Mouse (Mus musculus): ENCODE measurements around the gene Snx5. TPM values are rescaled to one million over a fixed set of nuclear protein-coding genes. Genes with fewer than 3 reads are reported as not detected.

The Snx5 gene
- 104 and 107 TPM in 2 replicates for polyA plus RNA-seq (2016; fragmentation: Nextera tagmentation; extraction: Ambion mirVana)

- H3K4me2 ChIP-seq, result peak within 1 kb of the TSS; percentile 86
- WGBS (ENCODE audit: insufficient replicate concordance), result under 1% methylated on average over 92 of the region's 93 CpGs
- no peaks in the 10 kb centered on the region for H3K9me3 ChIP-seq (replicated peaks)
- peak within 1 kb of the TSS; percentile 94 for H3K27ac ChIP-seq
- H3K36me3 ChIP-seq, result peaks cover 50% of the 10 kb centered on the region
- no peaks in the 10 kb centered on the region for H3K27me3 ChIP-seq (replicated peaks)
- H3K4me1 ChIP-seq, result peaks cover 78% of the 10 kb centered on the region
- peak within 1 kb of the TSS; percentile 93 for H3K4me3 ChIP-seq
- peak within 1 kb of the TSS; percentile 97 for H3K9ac ChIP-seq
- ATAC-seq, result peak; percentile 95
Observed at GRCm38 (mm10) chr2:144270507-144271420, at the start of gene Snx5, which contains the start of gene Mgme1. Snx5 (minus strand) TSS chr2:144270906. Mgme1 (plus strand) TSS chr2:144270663.

- Histone ChIP-seq H3K9me3 (replicated peaks) (no peaks in the 10 kb centered on the region), H3K9ac (no peak overlapping the region), H3K27me3 (replicated peaks) (no peaks in the 10 kb centered on the region), H3K36me3 (no peaks in the 10 kb centered on the region), H3K4me3 (no peak overlapping the region), H3K4me1 (peaks cover 6% of the 10 kb centered on the region; the same call in 1 of the 2 replicates), H3K27ac (no peak overlapping the region), H3K4me2 (no peak overlapping the region)
- ATAC-seq, result no peak
- WGBS (ENCODE audit: insufficient replicate concordance), result 65% methylated on average over 2 of the region's 2 CpGs
Observed at GRCm38 (mm10) chr2:144311372-144311771, 40.7 kb upstream of the Snx5 start.

GRCm38 (mm10) chr2:144310273-144310672 lies 39.6 kb upstream of the Snx5 start:
- no peak overlapping the region for H3K4me2 ChIP-seq
- H3K36me3 ChIP-seq, result no peaks in the 10 kb centered on the region
- H3K9ac ChIP-seq, result no peak overlapping the region
- 54% methylated on average over 5 of the region's 5 CpGs for WGBS (ENCODE audit: insufficient replicate concordance)
- ATAC-seq, result no peak
- H3K9me3 ChIP-seq (replicated peaks), result no peaks in the 10 kb centered on the region
- H3K27ac ChIP-seq, result no peak overlapping the region
- H3K4me3 ChIP-seq, result no peak overlapping the region
- H3K27me3 ChIP-seq (replicated peaks), result no peaks in the 10 kb centered on the region
- H3K4me1 ChIP-seq, result peaks cover 6% of the 10 kb centered on the region; the same call in 1 of the 2 replicates

GRCm38 (mm10) chr2:144308561-144308960 lies 37.9 kb upstream of the Snx5 start:
- H3K27me3 ChIP-seq (replicated peaks), result no peaks in the 10 kb centered on the region
- no peak overlapping the region for H3K9ac ChIP-seq
- peaks cover 6% of the 10 kb centered on the region; the same call in 1 of the 2 replicates for H3K4me1 ChIP-seq
- no peaks in the 10 kb centered on the region for H3K36me3 ChIP-seq
- ATAC-seq, result peak; percentile 40; the same call in 1 of the 2 replicates
- WGBS (ENCODE audit: insufficient replicate concordance), result 41% methylated on average over 8 of the region's 8 CpGs
- no peak overlapping the region for H3K4me3 ChIP-seq
- H3K9me3 ChIP-seq (replicated peaks), result no peaks in the 10 kb centered on the region
- no peak overlapping the region for H3K27ac ChIP-seq
- peak overlapping the region; percentile 35 for H3K4me2 ChIP-seq

- H3K27me3 ChIP-seq (replicated peaks), result no peaks in the 10 kb centered on the region
- ATAC-seq, result no peak
- no peaks in the 10 kb centered on the region for H3K36me3 ChIP-seq
- H3K9me3 ChIP-seq (replicated peaks), result no peaks in the 10 kb centered on the region
- no peak overlapping the region for H3K9ac ChIP-seq
- no peak overlapping the region for H3K27ac ChIP-seq
- 68% methylated on average over 18 of the region's 18 CpGs for WGBS (ENCODE audit: insufficient replicate concordance)
- H3K4me1 ChIP-seq, result peaks cover 6% of the 10 kb centered on the region; the same call in 1 of the 2 replicates
- no peak overlapping the region for H3K4me2 ChIP-seq
- no peak overlapping the region for H3K4me3 ChIP-seq
Observed at GRCm38 (mm10) chr2:144305721-144306294, 35.1 kb upstream of the Snx5 start.

GRCm38 (mm10) chr2:144301101-144301500 lies 30.4 kb upstream of the Snx5 start:
- Histone ChIP-seq H3K9ac (no peak overlapping the region), H3K9me3 (replicated peaks) (no peaks in the 10 kb centered on the region), H3K4me2 (no peak overlapping the region), H3K27me3 (replicated peaks) (no peaks in the 10 kb centered on the region), H3K27ac (no peak overlapping the region), H3K36me3 (no peaks in the 10 kb centered on the region), H3K4me1 (peaks cover 17% of the 10 kb centered on the region), H3K4me3 (no peak overlapping the region)
- 92% methylated on average over 11 of the region's 11 CpGs for WGBS (ENCODE audit: insufficient replicate concordance)
- no peak for ATAC-seq

GRCm38 (mm10) chr2:144299749-144300669 lies 29.3 kb upstream of the Snx5 start:
- Histone ChIP-seq H3K9me3 (replicated peaks) (no peaks in the 10 kb centered on the region), H3K4me2 (no peak overlapping the region), H3K27ac (0 out of 2 replicates have a peak overlapping the region, but pooled peaks have one; percentile 2), H3K9ac (no peak overlapping the region), H3K27me3 (replicated peaks) (no peaks in the 10 kb centered on the region), H3K36me3 (no peaks in the 10 kb centered on the region), H3K4me3 (no peak overlapping the region), H3K4me1 (peaks cover 23% of the 10 kb centered on the region)
- WGBS (ENCODE audit: insufficient replicate concordance), result 49% methylated on average over 9 of the region's 9 CpGs
- no peak for ATAC-seq

- Histone ChIP-seq H3K4me2 (no peak overlapping the region), H3K9me3 (replicated peaks) (no peaks in the 10 kb centered on the region), H3K36me3 (no peaks in the 10 kb centered on the region), H3K4me3 (no peak overlapping the region), H3K27me3 (replicated peaks) (no peaks in the 10 kb centered on the region), H3K9ac (no peak overlapping the region), H3K4me1 (peaks cover 25% of the 10 kb centered on the region), H3K27ac (no peak overlapping the region)
- 46% methylated on average over 9 of the region's 9 CpGs for WGBS (ENCODE audit: insufficient replicate concordance)
- no peak for ATAC-seq
Observed at GRCm38 (mm10) chr2:144295145-144295735, 24.5 kb upstream of the Snx5 start.

GRCm38 (mm10) chr2:144291600-144292305 lies 21.0 kb upstream of the Snx5 start:
- Histone ChIP-seq H3K4me1 (peaks cover 13% of the 10 kb centered on the region; the same call in 1 of the 2 replicates), H3K27ac (no peak overlapping the region), H3K4me2 (no peak overlapping the region), H3K9me3 (replicated peaks) (no peaks in the 10 kb centered on the region), H3K9ac (no peak overlapping the region), H3K4me3 (no peak overlapping the region), H3K36me3 (no peaks in the 10 kb centered on the region), H3K27me3 (replicated peaks) (no peaks in the 10 kb centered on the region)
- ATAC-seq, result no peak
- WGBS (ENCODE audit: insufficient replicate concordance), result 78% methylated on average over 11 of the region's 11 CpGs

GRCm38 (mm10) chr2:144290321-144290720 lies 19.6 kb upstream of the Snx5 start:
- H3K27me3 ChIP-seq (replicated peaks), result no peaks in the 10 kb centered on the region
- 78% methylated on average over 7 of the region's 7 CpGs for WGBS (ENCODE audit: insufficient replicate concordance)
- no peaks in the 10 kb centered on the region for H3K9me3 ChIP-seq (replicated peaks)
- no peak overlapping the region for H3K27ac ChIP-seq
- H3K4me1 ChIP-seq, result peaks cover 11% of the 10 kb centered on the region; the same call in 1 of the 2 replicates
- no peak overlapping the region for H3K4me3 ChIP-seq
- ATAC-seq, result no peak
- H3K4me2 ChIP-seq, result no peak overlapping the region
- H3K36me3 ChIP-seq, result no peaks in the 10 kb centered on the region
- H3K9ac ChIP-seq, result no peak overlapping the region

GRCm38 (mm10) chr2:144281417-144281816 lies 10.7 kb upstream of the Snx5 start:
- no peak overlapping the region for H3K4me3 ChIP-seq
- WGBS (ENCODE audit: insufficient replicate concordance), result 68% methylated on average over 3 of the region's 3 CpGs
- H3K36me3 ChIP-seq, result peaks cover 40% of the 10 kb centered on the region
- no peak overlapping the region for H3K27ac ChIP-seq
- H3K27me3 ChIP-seq (replicated peaks), result no peaks in the 10 kb centered on the region
- H3K4me1 ChIP-seq, result no peaks in the 10 kb centered on the region
- H3K9me3 ChIP-seq (replicated peaks), result no peaks in the 10 kb centered on the region
- no peak overlapping the region for H3K4me2 ChIP-seq
- no peak overlapping the region for H3K9ac ChIP-seq
- ATAC-seq, result no peak
